Mouse (Mus musculus): ENCODE measurements around the gene Gipc1. TPM values are rescaled to one million over a fixed set of nuclear protein-coding genes. Genes with fewer than 3 reads are reported as not detected.

Gipc1 gene
- polyA plus RNA-seq, 1 experiment from 2014 or later, result 184 TPM

DNA sequence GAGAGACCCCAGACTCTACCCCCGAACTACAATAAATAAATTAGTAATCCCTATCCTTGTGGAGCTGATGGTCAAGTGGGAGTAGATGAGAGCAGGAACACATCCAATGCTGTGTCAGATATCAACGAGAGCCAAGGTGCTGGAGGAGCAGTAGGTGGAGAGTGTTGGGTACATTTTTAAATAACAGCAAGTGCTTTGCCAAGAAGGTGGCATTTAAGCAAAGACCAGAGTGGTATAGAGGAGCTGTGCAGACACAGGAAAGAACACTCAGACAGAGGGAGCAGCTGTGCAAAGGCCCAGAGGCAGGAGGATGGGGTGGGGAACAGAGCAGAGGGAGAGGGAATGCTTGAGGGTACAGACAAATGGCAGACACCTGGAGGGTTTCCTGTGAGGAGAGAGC, 35.4 kb upstream of the Gipc1 start:
- Histone ChIP-seq H3K4me3 (ENCODE audit: low read depth, low read length) (no peak overlapping the region), H3K27ac (ENCODE audit: low read depth, low read length) (no peak overlapping the region), H3K36me3 (ENCODE audit: control insufficient read depth, insufficient read depth, low read length) (peaks cover 10% of the 10 kb centered on the region), H3K4me1 (ENCODE audit: control insufficient read depth, insufficient read depth, low read length) (peaks cover 1% of the 10 kb centered on the region; the same call in 1 of the 2 replicates), H3K9me3 (ENCODE audit: control insufficient read depth, low read length) (no peaks in the 10 kb centered on the region), H3K27me3 (ENCODE audit: control insufficient read depth, insufficient read depth, low read length) (no peaks in the 10 kb centered on the region), H3K9ac (ENCODE audit: low read length) (no peak overlapping the region), H3K4me2 (no peak overlapping the region)
- ATAC-seq (ENCODE audit: low FRiP score) (no peak), DNase-seq (ENCODE audit: low spot score, missing footprints) (no peak)
- 89% methylated on average over 2 of the region's 2 CpGs for WGBS

GRCm38 (mm10) chr8:83618566-83618965, 33.9 kb upstream of the Gipc1 start:
- WGBS, result 97% methylated on average over 2 of the region's 2 CpGs
- ATAC-seq (ENCODE audit: low FRiP score), result no peak

GRCm38 (mm10) chr8:83619568-83620285, 32.8 kb upstream of the Gipc1 start:
- H3K9me3 ChIP-seq (ENCODE audit: control insufficient read depth, low read length), result no peaks in the 10 kb centered on the region
- H3K4me1 ChIP-seq (ENCODE audit: control insufficient read depth, insufficient read depth, low read length), result peaks cover 3% of the 10 kb centered on the region; the same call in 1 of the 2 replicates
- no peak overlapping the region for H3K4me2 ChIP-seq
- 92% methylated on average over 9 of the region's 9 CpGs for WGBS
- ATAC-seq (ENCODE audit: low FRiP score) (no peak), DNase-seq (ENCODE audit: low spot score, missing footprints) (no peak)
- no peaks in the 10 kb centered on the region for H3K27me3 ChIP-seq (ENCODE audit: control insufficient read depth, insufficient read depth, low read length)
- no peaks in the 10 kb centered on the region for H3K36me3 ChIP-seq (ENCODE audit: control insufficient read depth, insufficient read depth, low read length)
- H3K9ac ChIP-seq (ENCODE audit: low read length), result no peak overlapping the region
- H3K27ac ChIP-seq (ENCODE audit: low read depth, low read length), result no peak overlapping the region
- no peak overlapping the region for H3K4me3 ChIP-seq (ENCODE audit: low read depth, low read length)

More at GRCm38 (mm10) chr8:83618566-83618965, 33.9 kb upstream of the Gipc1 start:
- DNase-seq (ENCODE audit: low spot score, missing footprints), result no peak
- Histone ChIP-seq H3K9me3 (ENCODE audit: control insufficient read depth, low read length) (no peaks in the 10 kb centered on the region), H3K27ac (ENCODE audit: low read depth, low read length) (no peak overlapping the region), H3K4me1 (ENCODE audit: control insufficient read depth, insufficient read depth, low read length) (peaks cover 3% of the 10 kb centered on the region; the same call in 1 of the 2 replicates), H3K4me3 (ENCODE audit: low read depth, low read length) (no peak overlapping the region), H3K27me3 (ENCODE audit: control insufficient read depth, insufficient read depth, low read length) (no peaks in the 10 kb centered on the region), H3K4me2 (no peak overlapping the region), H3K9ac (ENCODE audit: low read length) (no peak overlapping the region), H3K36me3 (ENCODE audit: control insufficient read depth, insufficient read depth, low read length) (peaks cover 2% of the 10 kb centered on the region; the same call in 1 of the 2 replicates)

- Histone ChIP-seq H3K36me3 (ENCODE audit: control insufficient read depth, insufficient read depth, low read length) (no peaks in the 10 kb centered on the region), H3K27ac (ENCODE audit: low read depth, low read length) (no peak overlapping the region), H3K4me3 (ENCODE audit: low read depth, low read length) (peak overlapping the region; percentile 33), H3K4me2 (peak overlapping the region; percentile 77), H3K4me1 (ENCODE audit: control insufficient read depth, insufficient read depth, low read length) (peaks cover 3% of the 10 kb centered on the region; the same call in 1 of the 2 replicates), H3K9ac (ENCODE audit: low read length) (peak overlapping the region; percentile 66), H3K27me3 (ENCODE audit: control insufficient read depth, insufficient read depth, low read length) (no peaks in the 10 kb centered on the region), H3K9me3 (ENCODE audit: control insufficient read depth, low read length) (no peaks in the 10 kb centered on the region)
- DNase-seq (ENCODE audit: low spot score, missing footprints), result no peak
- WGBS, result 61% methylated on average over 15 of the region's 15 CpGs
- peak; percentile 66 for ATAC-seq (ENCODE audit: low FRiP score)
Measured at GRCm38 (mm10) chr8:83621691-83622388, 30.6 kb upstream of the Gipc1 start.

GRCm38 (mm10) chr8:83622389-83622989, 30.0 kb upstream of the Gipc1 start:
- 12% methylated on average over 23 of the region's 23 CpGs for WGBS
- Histone ChIP-seq H3K9ac (ENCODE audit: low read length) (peak overlapping the region; percentile 66), H3K36me3 (ENCODE audit: control insufficient read depth, insufficient read depth, low read length) (no peaks in the 10 kb centered on the region), H3K9me3 (ENCODE audit: control insufficient read depth, low read length) (no peaks in the 10 kb centered on the region), H3K4me2 (peak overlapping the region; percentile 77), H3K4me1 (ENCODE audit: control insufficient read depth, insufficient read depth, low read length) (peaks cover 3% of the 10 kb centered on the region; the same call in 1 of the 2 replicates), H3K27ac (ENCODE audit: low read depth, low read length) (no peak overlapping the region), H3K27me3 (ENCODE audit: control insufficient read depth, insufficient read depth, low read length) (no peaks in the 10 kb centered on the region), H3K4me3 (ENCODE audit: low read depth, low read length) (peak overlapping the region; percentile 33)
- ATAC-seq (ENCODE audit: low FRiP score), result peak; percentile 90
- DNase-seq (ENCODE audit: low spot score, missing footprints), result peak; percentile 97

DNA sequence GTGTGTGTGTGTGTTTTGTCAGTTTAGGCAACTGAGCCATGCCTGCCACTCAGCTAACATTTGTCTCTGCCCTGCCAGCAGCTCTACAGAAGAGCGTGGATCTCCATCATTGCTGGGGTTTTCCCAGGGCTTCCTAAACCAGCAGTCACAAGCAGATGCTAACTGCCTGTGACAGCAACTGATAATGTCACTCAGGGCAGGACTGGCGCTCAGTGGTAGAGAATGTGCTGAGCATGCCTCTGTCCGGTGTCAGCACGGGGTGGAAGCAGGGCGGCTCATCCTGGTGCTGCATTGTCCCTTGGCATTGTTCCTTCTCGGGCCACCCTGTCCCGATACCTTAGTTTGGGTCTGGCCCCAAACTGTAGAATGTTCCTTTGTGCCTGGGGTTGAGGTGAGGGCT, 28.9 kb upstream of the Gipc1 start:
- H3K4me2 ChIP-seq, result no peak overlapping the region
- ATAC-seq (ENCODE audit: low FRiP score) (no peak), DNase-seq (ENCODE audit: low spot score, missing footprints) (no peak)
- no peaks in the 10 kb centered on the region for H3K9me3 ChIP-seq (ENCODE audit: control insufficient read depth, low read length)
- H3K4me1 ChIP-seq (ENCODE audit: control insufficient read depth, insufficient read depth, low read length), result peaks cover 3% of the 10 kb centered on the region; the same call in 1 of the 2 replicates
- no peaks in the 10 kb centered on the region for H3K36me3 ChIP-seq (ENCODE audit: control insufficient read depth, insufficient read depth, low read length)
- H3K4me3 ChIP-seq (ENCODE audit: low read depth, low read length), result no peak overlapping the region
- H3K27ac ChIP-seq (ENCODE audit: low read depth, low read length), result no peak overlapping the region
- no peaks in the 10 kb centered on the region for H3K27me3 ChIP-seq (ENCODE audit: control insufficient read depth, insufficient read depth, low read length)
- H3K9ac ChIP-seq (ENCODE audit: low read length), result no peak overlapping the region
- WGBS, result 92% methylated on average over 7 of the region's 7 CpGs

DNA sequence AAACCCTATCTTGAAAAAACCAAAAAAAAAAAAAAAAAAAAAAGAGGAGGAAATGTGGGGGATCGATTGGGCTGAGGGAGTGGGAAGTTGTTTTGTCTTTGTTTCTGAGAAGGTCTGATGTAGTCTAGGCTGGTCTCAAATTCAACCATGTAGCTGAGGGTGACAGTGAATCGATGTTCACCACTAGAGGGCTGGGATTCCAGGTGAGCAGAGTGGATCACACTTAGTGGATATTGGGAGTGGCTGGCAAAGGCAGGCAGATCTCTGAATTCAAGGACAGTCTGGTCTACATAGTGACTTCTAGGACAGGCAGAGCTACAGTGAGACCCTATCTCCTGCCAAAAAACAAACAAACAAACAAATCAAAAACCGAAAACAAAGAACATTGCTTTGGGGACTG, 27.7 kb upstream of the Gipc1 start:
- Histone ChIP-seq H3K4me2 (no peak overlapping the region), H3K27ac (ENCODE audit: low read depth, low read length) (no peak overlapping the region), H3K27me3 (ENCODE audit: control insufficient read depth, insufficient read depth, low read length) (no peaks in the 10 kb centered on the region), H3K9me3 (ENCODE audit: control insufficient read depth, low read length) (no peaks in the 10 kb centered on the region), H3K4me3 (ENCODE audit: low read depth, low read length) (no peak overlapping the region), H3K9ac (ENCODE audit: low read length) (no peak overlapping the region), H3K36me3 (ENCODE audit: control insufficient read depth, insufficient read depth, low read length) (no peaks in the 10 kb centered on the region), H3K4me1 (ENCODE audit: control insufficient read depth, insufficient read depth, low read length) (peaks cover 3% of the 10 kb centered on the region; the same call in 1 of the 2 replicates)
- no peak for DNase-seq (ENCODE audit: low spot score, missing footprints)
- 48% methylated on average over 3 of the region's 3 CpGs for WGBS
- no peak for ATAC-seq (ENCODE audit: low FRiP score)

DNA sequence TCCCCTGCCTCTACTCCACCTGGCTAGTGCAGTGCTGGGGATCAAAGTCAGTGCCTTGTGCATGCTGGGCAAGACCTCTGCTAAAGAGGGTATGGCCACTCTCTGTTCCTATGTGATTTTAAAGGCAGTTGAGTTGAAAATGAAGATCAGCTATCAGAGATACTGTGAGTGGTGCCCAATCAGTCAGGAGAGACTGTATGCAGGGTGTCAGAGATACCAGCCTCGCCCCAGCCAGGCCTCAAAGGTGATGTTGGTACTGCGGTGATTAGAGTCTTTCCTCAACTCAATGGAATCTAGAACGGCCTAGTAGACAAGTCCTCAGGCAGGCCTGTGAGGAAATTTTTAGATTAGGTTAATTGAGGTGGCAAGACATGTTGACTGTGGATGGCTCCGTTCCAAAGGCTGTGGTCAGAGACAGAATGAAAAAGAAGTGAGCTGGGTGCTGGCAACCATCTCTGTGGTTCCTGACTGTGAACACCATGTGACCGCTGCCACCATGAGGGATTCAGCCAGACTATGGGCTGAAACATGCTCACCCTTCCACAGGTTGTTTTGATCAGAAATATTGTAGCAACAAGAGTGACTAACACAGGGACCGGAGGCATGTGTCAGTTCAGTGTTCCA, 26.7 kb upstream of the Gipc1 start:
- H3K4me1 ChIP-seq (ENCODE audit: control insufficient read depth, insufficient read depth, low read length), result peaks cover 3% of the 10 kb centered on the region; the same call in 1 of the 2 replicates
- H3K4me2 ChIP-seq, result no peak overlapping the region
- no peak overlapping the region for H3K27ac ChIP-seq (ENCODE audit: low read depth, low read length)
- no peaks in the 10 kb centered on the region for H3K27me3 ChIP-seq (ENCODE audit: control insufficient read depth, insufficient read depth, low read length)
- ATAC-seq (ENCODE audit: low FRiP score) (no peak), DNase-seq (ENCODE audit: low spot score, missing footprints) (no peak)
- H3K36me3 ChIP-seq (ENCODE audit: control insufficient read depth, insufficient read depth, low read length), result no peaks in the 10 kb centered on the region
- H3K9me3 ChIP-seq (ENCODE audit: control insufficient read depth, low read length), result no peaks in the 10 kb centered on the region
- H3K9ac ChIP-seq (ENCODE audit: low read length), result no peak overlapping the region
- WGBS, result 90% methylated on average over 6 of the region's 6 CpGs
- H3K4me3 ChIP-seq (ENCODE audit: low read depth, low read length), result no peak overlapping the region

All from midbrain, embryonic 11.5 days (tissue).